Mouse (Mus musculus): ENCODE data around the gene Lrp3.

DNA sequence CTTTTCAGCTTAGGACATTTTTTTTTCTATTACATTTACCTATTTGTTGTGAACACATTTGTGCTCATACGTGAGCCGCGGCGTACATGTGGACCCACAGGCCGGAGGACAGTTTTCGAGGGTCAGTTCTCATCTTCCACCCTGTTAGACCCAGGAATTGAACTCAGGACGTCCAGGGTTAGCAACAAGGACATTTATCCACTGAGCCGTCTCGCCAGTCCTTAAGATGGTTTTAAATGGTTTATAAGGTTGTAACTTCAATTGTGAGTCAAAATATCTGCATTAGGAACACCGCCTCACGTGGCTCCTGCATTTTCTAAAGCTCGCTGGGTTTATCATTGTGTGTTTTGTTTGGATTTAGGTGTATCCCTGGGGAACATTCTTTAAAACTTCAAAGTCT, 18.6 kb upstream of the Lrp3 start:
- TF ChIP-seq GATA2 (IDR thresholded peaks at IDR 0.05; ENCODE audit: borderline replicate concordance, low read depth, low read length) (no peak), CTCF (IDR thresholded peaks at IDR 0.05; ENCODE audit: low read depth, low read length) (no peak), TAL1 (conservative IDR thresholded peaks at IDR 0.05; ENCODE audit: low read depth, low read length) (no peak)
